Mouse (Mus musculus): ENCODE data around the gene Stk11.

DNA sequence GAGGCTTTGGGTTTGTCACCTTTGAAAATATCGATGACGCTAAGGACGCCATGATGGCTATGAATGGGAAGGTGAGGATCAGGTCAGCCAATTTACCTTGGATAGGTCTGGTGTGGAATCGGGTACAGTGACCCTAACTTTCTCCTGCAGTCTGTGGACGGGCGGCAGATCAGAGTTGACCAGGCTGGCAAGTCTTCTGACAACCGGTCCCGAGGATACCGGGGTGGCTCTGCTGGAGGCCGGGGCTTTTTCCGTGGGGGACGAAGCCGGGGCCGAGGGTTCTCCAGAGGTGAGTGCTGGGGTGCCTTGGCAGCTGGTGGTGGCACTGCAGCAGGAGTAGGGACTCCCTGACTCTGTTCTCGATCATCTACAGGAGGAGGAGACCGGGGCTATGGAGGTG, 54.4 kb downstream of the Stk11 start:
- no peak for TF ChIP-seq POLR2A (IDR thresholded peaks at IDR 0.05; ENCODE audit: borderline replicate concordance, insufficient read depth, low read length)
- no peak for TF ChIP-seq CTCF (IDR thresholded peaks at IDR 0.05; ENCODE audit: borderline replicate concordance, insufficient read depth, low read depth, low read length)

All from cerebellum, adult 2 months (tissue).